Mouse (Mus musculus) heart, postnatal 0 days (tissue): ENCODE data around the gene Olah. TPM values are rescaled to one million over a fixed set of nuclear protein-coding genes. Genes with fewer than 3 reads are reported as not detected.

Source experiments
- ATAC-seq: fragments of 200-750 bp; cut with Nextera tagmentation; 2 replicates; pipeline ENCODE4 v1.8.0; 2017; ENCODE audit warnings: low read depth, moderate number of reproducible peaks, moderate library complexity; ENCODE audit not compliant: insufficient read depth
- DNase-seq: peaks from one replicate; pipeline ENCODE4 v3.0.0-alpha.2; 2016; ENCODE audit warnings: low spot score
- H3K27ac ChIP-seq: fragments of 300-500 bp; sonication (generic); 2 replicates; pipeline ENCODE4 v1.5.1; 2014; ENCODE audit warnings: low read depth, mild to moderate bottlenecking
- H3K27me3 ChIP-seq: fragments of 300-500 bp; sonication (generic); 2 replicates; pipeline ENCODE4 v1.6.1; 2014; ENCODE audit warnings: low read length, mixed read lengths; ENCODE audit not compliant: control insufficient read depth, insufficient read depth
- H3K36me3 ChIP-seq: fragments of 300-500 bp; sonication (generic); replicated peaks from 2 replicates; pipeline ENCODE4 v1.6.1; 2014; ENCODE audit warnings: low read length, mixed read lengths; ENCODE audit not compliant: control insufficient read depth, insufficient read depth
- H3K4me1 ChIP-seq: fragments of 300-500 bp; sonication (generic); 2 replicates; pipeline ENCODE4 v1.6.1; 2014; ENCODE audit warnings: antibody characterized with exemption; ENCODE audit not compliant: control insufficient read depth, insufficient read depth
- H3K4me2 ChIP-seq: fragments of 300-500 bp; sonication (generic); 2 replicates; pipeline ENCODE4 v1.6.1; 2014; ENCODE audit warnings: low read depth, mild to moderate bottlenecking, low read length, moderate library complexity
- H3K4me3 ChIP-seq: fragments of 300-500 bp; sonication (generic); 2 replicates; pipeline ENCODE4 v1.5.1; 2014; ENCODE audit warnings: low read depth, low read length
- H3K9ac ChIP-seq: fragments of 300-500 bp; sonication (generic); replicated peaks from 2 replicates; pipeline ENCODE4 v1.6.1; 2014; ENCODE audit warnings: low read depth, low read length, mixed read lengths
- H3K9me3 ChIP-seq: fragments of 300-500 bp; sonication (generic); replicated peaks from 2 replicates; pipeline ENCODE4 v1.6.1; 2016; ENCODE audit warnings: low read length; ENCODE audit not compliant: control insufficient read depth
- CTCF ChIP-seq: IDR thresholded peaks from 2 replicates; pipeline ENCODE4 v1.5.1; 2016; ENCODE audit warnings: antibody characterized with exemption, control low read depth, low read depth
- EP300 ChIP-seq: IDR thresholded peaks from 2 replicates; pipeline ENCODE4 v1.6.1; 2016; ENCODE audit warnings: antibody characterized with exemption, low read depth
- WGBS: fragments of 180-500 bp; shearing (Covaris S2); extraction: QIAGEN DNeasy Blood & Tissue Kit; methylation state at CpG from one replicate; pipeline ENCODE4 v1.1.7; 2014; 5-methylcytosine and 5-hydroxymethylcytosine counted together
- polyA plus RNA-seq: library from polyadenylated mRNA; unstranded; fragments of >200 nt; fragmentation: Nextera tagmentation; extraction: Ambion mirVana; gene quantifications from 2 replicates; pipeline ENCODE4 v1.2.1, GENCODE M21; 2015
- total RNA-seq: library from RNA; depleted of rRNA; stranded (reverse); fragments of >200 nt; gene quantifications from 2 replicates; pipeline ENCODE4 v1.2.3, GENCODE M21; 2014; ENCODE audit warnings: low replicate concordance

Olah gene
- total and polyA plus RNA-seq, 2 experiments from 2014 or later = not detected

GRCm38 (mm10) chr2:3348919-3349318, 48.1 kb downstream of the Olah start:
- Histone ChIP-seq H3K4me3 (no peak overlapping the region), H3K27me3 (no peaks in the 10 kb centered on the region), H3K36me3 (no peaks in the 10 kb centered on the region), H3K4me2 (no peak overlapping the region), H3K9ac (no peak overlapping the region), H3K9me3 (no peaks in the 10 kb centered on the region), H3K4me1 (no peaks in the 10 kb centered on the region), H3K27ac (no peak overlapping the region)
- ATAC-seq = no peak
- peak; percentile 49 for DNase-seq
- TF ChIP-seq CTCF = peak; percentile 72
- TF ChIP-seq EP300 = no peak
- WGBS = 8% methylated on average over 3 of the region's 3 CpGs

GRCm38 (mm10) chr2:3348422-3348821, 48.6 kb downstream of the Olah start:
- H3K27ac ChIP-seq = no peak overlapping the region
- no peak overlapping the region for H3K4me2 ChIP-seq
- 72% methylated on average over 4 of the region's 4 CpGs for WGBS
- H3K9ac ChIP-seq = no peak overlapping the region
- DNase-seq (no peak), ATAC-seq (no peak)
- no peaks in the 10 kb centered on the region for H3K27me3 ChIP-seq
- no peaks in the 10 kb centered on the region for H3K9me3 ChIP-seq
- H3K4me1 ChIP-seq = no peaks in the 10 kb centered on the region
- H3K4me3 ChIP-seq = no peak overlapping the region
- no peaks in the 10 kb centered on the region for H3K36me3 ChIP-seq
- TF ChIP-seq CTCF (no peak), EP300 (no peak)

- Histone ChIP-seq H3K4me3 (peak within 1 kb of the TSS; percentile 35), H3K9me3 (no peaks in the 10 kb centered on the region), H3K9ac (0 out of 2 replicates have a peak within 1 kb of the TSS, but pooled peaks have one; percentile 32), H3K4me1 (peaks cover 10% of the 10 kb centered on the region; the same call in 1 of the 2 replicates), H3K4me2 (peak within 1 kb of the TSS; percentile 62), H3K27ac (no peak within 1 kb of the TSS), H3K36me3 (no peaks in the 10 kb centered on the region), H3K27me3 (no peaks in the 10 kb centered on the region)
- WGBS = 4% methylated on average over 20 of the region's 20 CpGs
- no peak for TF ChIP-seq CTCF
- TF ChIP-seq EP300 = no peak
- ATAC-seq (no peak), DNase-seq (peak; percentile 50)
Measured at GRCm38 (mm10) chr2:3335611-3336301, 61.3 kb downstream of the Olah start, which contains the start of gene Acbd7. Gene Acbd7 (plus strand): TSS chr2:3336168.

GRCm38 (mm10) chr2:3333761-3334160, 63.2 kb downstream of the Olah start:
- Histone ChIP-seq H3K4me3 (no peak overlapping the region), H3K27ac (no peak overlapping the region), H3K27me3 (no peaks in the 10 kb centered on the region), H3K36me3 (peaks cover 7% of the 10 kb centered on the region; the same call in 1 of the 2 replicates), H3K9ac (no peak overlapping the region), H3K9me3 (no peaks in the 10 kb centered on the region), H3K4me2 (no peak overlapping the region), H3K4me1 (peaks cover 10% of the 10 kb centered on the region; the same call in 1 of the 2 replicates)
- DNase-seq = no peak
- 88% methylated on average over 12 of the region's 12 CpGs for WGBS
- ATAC-seq = no peak
- no peak for TF ChIP-seq CTCF

GRCm38 (mm10) chr2:3332484-3333242, 64.3 kb downstream of the Olah start, which contains the start of gene Rpp38:
Gene Rpp38 (minus strand): TSS chr2:3332643.
- under 1% methylated on average over 45 of the region's 45 CpGs for WGBS
- H3K36me3 ChIP-seq = peaks cover 12% of the 10 kb centered on the region; the same call in 1 of the 2 replicates
- peak within 1 kb of the TSS; percentile 64 for H3K9ac ChIP-seq
- peaks cover 10% of the 10 kb centered on the region; the same call in 1 of the 2 replicates for H3K4me1 ChIP-seq
- no peaks in the 10 kb centered on the region for H3K9me3 ChIP-seq
- H3K4me2 ChIP-seq = peak within 1 kb of the TSS; percentile 73
- DNase-seq (peak; percentile 95), ATAC-seq (peak; percentile 99)
- H3K27me3 ChIP-seq = no peaks in the 10 kb centered on the region
- TF ChIP-seq CTCF (no peak), EP300 (no peak)
- peak within 1 kb of the TSS; percentile 75 for H3K4me3 ChIP-seq
- H3K27ac ChIP-seq = peak within 1 kb of the TSS; percentile 81
